Mouse (Mus musculus) limb, embryonic 11.5 days (tissue): ENCODE measurements around the gene Nup188. TPM values are rescaled to one million over a fixed set of nuclear protein-coding genes. Genes with fewer than 3 reads are reported as not detected.

Source experiments
- ATAC-seq: fragments of 200-750 bp; cut with Nextera tagmentation; 2 replicates; pipeline ENCODE4 v1.8.0; 2017; ENCODE audit warnings: low read depth; ENCODE audit not compliant: insufficient number of reproducible peaks, low FRiP score, low TSS enrichment
- DNase-seq: peaks from one replicate; pipeline ENCODE4 v3.0.0-alpha.2; 2015; ENCODE audit warnings: low spot score
- H3K27ac ChIP-seq: fragments of 300-500 bp; sonication (generic); replicated peaks from 2 replicates; pipeline ENCODE4 v1.5.1; 2014; ENCODE audit warnings: low read depth, mild to moderate bottlenecking, low read length
- H3K27me3 ChIP-seq: fragments of 300-500 bp; sonication (generic); 2 replicates; pipeline ENCODE4 v1.6.1; 2014; ENCODE audit warnings: mild to moderate bottlenecking, low read length, mixed read lengths; ENCODE audit not compliant: control insufficient read depth, insufficient read depth
- H3K36me3 ChIP-seq: fragments of 300-500 bp; sonication (generic); 2 replicates; pipeline ENCODE4 v1.6.1; 2014; ENCODE audit warnings: mild to moderate bottlenecking, low read length, moderate library complexity, mixed read lengths; ENCODE audit not compliant: control insufficient read depth, insufficient read depth
- H3K4me1 ChIP-seq: fragments of 300-500 bp; sonication (generic); 2 replicates; pipeline ENCODE4 v1.6.1; 2014; ENCODE audit warnings: low read length, mixed read lengths; ENCODE audit not compliant: control insufficient read depth, insufficient read depth
- H3K4me2 ChIP-seq: fragments of 300-500 bp; sonication (generic); 2 replicates; pipeline ENCODE4 v1.6.1; 2014; ENCODE audit warnings: low read depth, mild to moderate bottlenecking, moderate library complexity; ENCODE audit not compliant: severe bottlenecking
- H3K4me3 ChIP-seq: fragments of 300-500 bp; sonication (generic); 2 replicates; pipeline ENCODE4 v1.5.1; 2014; ENCODE audit warnings: low read depth, low read length
- H3K9ac ChIP-seq: fragments of 300-500 bp; sonication (generic); 2 replicates; pipeline ENCODE4 v1.6.1; 2014; ENCODE audit warnings: mild to moderate bottlenecking, low read length
- H3K9me3 ChIP-seq: fragments of 300-500 bp; sonication (generic); 2 replicates; pipeline ENCODE4 v1.6.1; 2016; ENCODE audit warnings: low read length; ENCODE audit not compliant: control insufficient read depth
- WGBS: fragments of 180-500 bp; shearing (Covaris S2); extraction: QIAGEN DNeasy Blood & Tissue Kit; methylation state at CpG from one replicate; pipeline ENCODE4 v1.1.7; 2014; 5-methylcytosine and 5-hydroxymethylcytosine counted together
- polyA plus RNA-seq: library from polyadenylated mRNA; unstranded; fragments of >200 nt; fragmentation: Nextera tagmentation; extraction: Ambion mirVana; gene quantifications from 2 replicates; pipeline ENCODE4 v1.2.1, GENCODE M21; 2014

Nup188 gene
- polyA plus RNA-seq, 1 experiment from 2014 or later, result 69.0 TPM

GRCm38 (mm10) chr2:30357552-30358510 lies 71.6 kb downstream of the Nup188 start:
- 48% methylated on average over 8 of the region's 8 CpGs for WGBS
- Histone ChIP-seq H3K4me3 (peak overlapping the region; percentile 81; the same call in 1 of the 2 replicates), H3K27me3 (no peaks in the 10 kb centered on the region), H3K27ac (no peak overlapping the region), H3K4me2 (peak overlapping the region; percentile 89; the same call in 1 of the 2 replicates), H3K9ac (no peak overlapping the region), H3K4me1 (peaks cover 11% of the 10 kb centered on the region), H3K9me3 (no peaks in the 10 kb centered on the region), H3K36me3 (0 out of 2 replicates have a peak, but pooled peaks cover 4% of the 10 kb centered on the region)
- no peak for ATAC-seq
- DNase-seq, result peak; percentile 32

- Histone ChIP-seq H3K4me3 (peak within 1 kb of the TSS; percentile 81), H3K36me3 (no peaks in the 10 kb centered on the region), H3K27ac (no peak within 1 kb of the TSS), H3K9me3 (no peaks in the 10 kb centered on the region), H3K4me2 (peak within 1 kb of the TSS; percentile 89), H3K27me3 (no peaks in the 10 kb centered on the region), H3K9ac (peak within 1 kb of the TSS; percentile 76), H3K4me1 (peaks cover 11% of the 10 kb centered on the region)
- ATAC-seq (peak; percentile 78), DNase-seq (peak; percentile 87)
- 4% methylated on average over 57 of the region's 73 CpGs for WGBS
These were observed 72.6 kb downstream of the Nup188 start, which contains the start of gene Sh3glb2 for GRCm38 (mm10) chr2:30358533-30359531. Gene Sh3glb2, minus strand, starts transcription at chr2:30359337.

- Histone ChIP-seq H3K4me2 (no peak overlapping the region), H3K9me3 (no peaks in the 10 kb centered on the region), H3K36me3 (no peaks in the 10 kb centered on the region), H3K9ac (no peak overlapping the region), H3K4me3 (no peak overlapping the region), H3K27me3 (no peaks in the 10 kb centered on the region), H3K4me1 (peaks cover 22% of the 10 kb centered on the region), H3K27ac (no peak overlapping the region)
- DNase-seq (no peak), ATAC-seq (no peak)
- 66% methylated on average over 10 of the region's 10 CpGs for WGBS
These were observed 74.4 kb downstream of the Nup188 start for GRCm38 (mm10) chr2:30360626-30361025.

- DNase-seq, result no peak
- no peak overlapping the region for H3K4me3 ChIP-seq
- no peaks in the 10 kb centered on the region for H3K9me3 ChIP-seq
- no peak overlapping the region for H3K9ac ChIP-seq
- H3K27me3 ChIP-seq, result no peaks in the 10 kb centered on the region
- peaks cover 3% of the 10 kb centered on the region; the same call in 1 of the 2 replicates for H3K36me3 ChIP-seq
- peaks cover 19% of the 10 kb centered on the region for H3K4me1 ChIP-seq
- no peak overlapping the region for H3K4me2 ChIP-seq
- ATAC-seq, result no peak
- H3K27ac ChIP-seq, result no peak overlapping the region
- WGBS, result 73% methylated on average over 5 of the region's 5 CpGs
These were observed 76.7 kb downstream of the Nup188 start for GRCm38 (mm10) chr2:30362865-30363264.

- peaks cover 7% of the 10 kb centered on the region for H3K36me3 ChIP-seq
- H3K27ac ChIP-seq, result 0 out of 2 replicates have a peak within 1 kb of the TSS, but pooled peaks have one; percentile 39
- DNase-seq (peak; percentile 98), ATAC-seq (peak; percentile 98)
- peak within 1 kb of the TSS; percentile 75 for H3K9ac ChIP-seq
- no peaks in the 10 kb centered on the region for H3K9me3 ChIP-seq
- H3K27me3 ChIP-seq, result no peaks in the 10 kb centered on the region
- H3K4me1 ChIP-seq, result peaks cover 11% of the 10 kb centered on the region
- WGBS, result under 1% methylated on average over 54 of the region's 54 CpGs
- peak within 1 kb of the TSS; percentile 70 for H3K4me2 ChIP-seq
- H3K4me3 ChIP-seq, result peak within 1 kb of the TSS; percentile 97
These were observed 77.8 kb downstream of the Nup188 start, which contains the start of gene Miga2 for GRCm38 (mm10) chr2:30363773-30364650. Gene Miga2, plus strand, starts transcription at chr2:30364233.

GRCm38 (mm10) chr2:30365281-30366069 lies 79.3 kb downstream of the Nup188 start:
- no peak for ATAC-seq

GRCm38 (mm10) chr2:30366203-30366602 lies 80.0 kb downstream of the Nup188 start:
- Histone ChIP-seq H3K9me3 (no peaks in the 10 kb centered on the region), H3K9ac (no peak overlapping the region), H3K4me1 (peaks cover 11% of the 10 kb centered on the region), H3K36me3 (peaks cover 15% of the 10 kb centered on the region), H3K4me2 (no peak overlapping the region), H3K27ac (no peak overlapping the region), H3K27me3 (no peaks in the 10 kb centered on the region), H3K4me3 (no peak overlapping the region)
- no peak for ATAC-seq
- WGBS, result 84% methylated on average over 5 of the region's 5 CpGs
- DNase-seq, result no peak

More at GRCm38 (mm10) chr2:30365281-30366069, 79.3 kb downstream of the Nup188 start:
- Histone ChIP-seq H3K4me3 (peak overlapping the region; percentile 97; the same call in 1 of the 2 replicates), H3K36me3 (peaks cover 11% of the 10 kb centered on the region), H3K4me2 (peak overlapping the region; percentile 70; the same call in 1 of the 2 replicates), H3K27me3 (no peaks in the 10 kb centered on the region), H3K9ac (peak overlapping the region; percentile 75), H3K9me3 (no peaks in the 10 kb centered on the region), H3K4me1 (peaks cover 11% of the 10 kb centered on the region), H3K27ac (no peak overlapping the region)
- no peak for DNase-seq
- WGBS, result 93% methylated on average over 2 of the region's 2 CpGs
